Mouse (Mus musculus): ENCODE data around the gene Angptl8.

GRCm38 (mm10) chr9:21796919-21797318, 38.4 kb upstream of the Angptl8 start:
- no peak for TF ChIP-seq POLR2A (IDR thresholded peaks at IDR 0.05; ENCODE audit: borderline replicate concordance, insufficient read depth, low read length)
- TF ChIP-seq CTCF (IDR thresholded peaks at IDR 0.05; ENCODE audit: borderline replicate concordance, insufficient read depth, low read depth, low read length) = no peak

All from cerebellum, adult 2 months (tissue).